Mouse (Mus musculus) embryonic fibroblast, embryonic 13.5 days (primary cell): ENCODE results near the gene Bcl7a. TPM values are rescaled to one million over a fixed set of nuclear protein-coding genes. Genes with fewer than 3 reads are reported as not detected.

ENCODE experiments used
- H3K27ac ChIP-seq: 2 replicates; pipeline ENCODE4 v1.5.1; 2012; ENCODE audit warnings: low read length, control low read depth, inconsistent platforms; ENCODE audit not compliant: insufficient read depth
- H3K4me1 ChIP-seq: 2 replicates; pipeline ENCODE4 v1.6.1; 2011; ENCODE audit warnings: low read length; ENCODE audit not compliant: control insufficient read depth, insufficient read depth
- H3K4me3 ChIP-seq: 2 replicates; pipeline ENCODE4 v1.5.1; 2011; ENCODE audit warnings: mild to moderate bottlenecking, control low read depth, low read length; ENCODE audit not compliant: insufficient read depth
- CTCF ChIP-seq: IDR thresholded peaks from 2 replicates; pipeline ENCODE4 v1.5.1; 2011; ENCODE audit warnings: mild to moderate bottlenecking, control low read depth, low read length, moderate library complexity, borderline replicate concordance; ENCODE audit not compliant: insufficient read depth
- POLR2A ChIP-seq: IDR thresholded peaks from 2 replicates; pipeline ENCODE4 v1.6.1; 2011; ENCODE audit warnings: low read depth, mild to moderate bottlenecking, control low read depth, low read length, moderate library complexity
- polyA plus RNA-seq: library from polyadenylated mRNA; stranded (reverse); fragments of >200 nt; gene quantifications from 2 replicates; pipeline ENCODE4 v1.2.4, GENCODE M21; 2011; ENCODE audit warnings: low read depth; ENCODE audit not compliant: missing spikeins, insufficient read length

Bcl7a gene
- polyA plus RNA-seq, 1 experiment, result 11.2 TPM

- TF ChIP-seq POLR2A (no peak), CTCF (no peak)
- Histone ChIP-seq H3K4me3 (no peak overlapping the region), H3K4me1 (no peaks in the 10 kb centered on the region), H3K27ac (no peak overlapping the region)
Measured at GRCm38 (mm10) chr5:123347985-123348384, 4.4 kb downstream of the Bcl7a start.

GRCm38 (mm10) chr5:123350386-123350785, 6.8 kb downstream of the Bcl7a start:
- Histone ChIP-seq H3K27ac (no peak overlapping the region), H3K4me1 (no peaks in the 10 kb centered on the region), H3K4me3 (no peak overlapping the region)
- TF ChIP-seq CTCF (no peak), POLR2A (no peak)

- TF ChIP-seq CTCF (no peak), POLR2A (no peak)
- Histone ChIP-seq H3K4me1 (no peaks in the 10 kb centered on the region), H3K27ac (no peak overlapping the region), H3K4me3 (no peak overlapping the region)
Measured at GRCm38 (mm10) chr5:123355918-123356317, 12.3 kb downstream of the Bcl7a start.

- Histone ChIP-seq H3K27ac (no peak overlapping the region), H3K4me3 (no peak overlapping the region), H3K4me1 (no peaks in the 10 kb centered on the region)
- TF ChIP-seq CTCF (no peak), POLR2A (no peak)
Measured at GRCm38 (mm10) chr5:123357253-123357652, 13.6 kb downstream of the Bcl7a start.

GRCm38 (mm10) chr5:123359431-123359830, 15.8 kb downstream of the Bcl7a start:
- Histone ChIP-seq H3K4me3 (no peak overlapping the region), H3K4me1 (no peaks in the 10 kb centered on the region), H3K27ac (no peak overlapping the region)
- TF ChIP-seq CTCF (no peak), POLR2A (no peak)

- H3K4me3 ChIP-seq, result no peak overlapping the region
- H3K27ac ChIP-seq, result no peak overlapping the region
- H3K4me1 ChIP-seq, result no peaks in the 10 kb centered on the region
- TF ChIP-seq CTCF (no peak), POLR2A (no peak)
Measured at GRCm38 (mm10) chr5:123362911-123363310, 19.3 kb downstream of the Bcl7a start.

- TF ChIP-seq POLR2A, result no peak
- no peak for TF ChIP-seq CTCF
- Histone ChIP-seq H3K27ac (no peak overlapping the region), H3K4me3 (no peak overlapping the region), H3K4me1 (no peaks in the 10 kb centered on the region)
Measured at GRCm38 (mm10) chr5:123364302-123364971, 20.8 kb downstream of the Bcl7a start.

GRCm38 (mm10) chr5:123368869-123369488, 25.3 kb downstream of the Bcl7a start:
- H3K4me3 ChIP-seq, result no peak overlapping the region
- TF ChIP-seq CTCF (peak; percentile 86), POLR2A (no peak)
- H3K27ac ChIP-seq, result no peak overlapping the region
- H3K4me1 ChIP-seq, result no peaks in the 10 kb centered on the region

- TF ChIP-seq POLR2A (no peak), CTCF (no peak)
- Histone ChIP-seq H3K4me3 (no peak overlapping the region), H3K4me1 (no peaks in the 10 kb centered on the region)
Measured at GRCm38 (mm10) chr5:123370049-123370448, 26.4 kb downstream of the Bcl7a start.

GRCm38 (mm10) chr5:123375262-123375661, 31.6 kb downstream of the Bcl7a start:
- Histone ChIP-seq H3K4me3 (no peak overlapping the region), H3K4me1 (no peaks in the 10 kb centered on the region), H3K27ac (no peak overlapping the region)
- TF ChIP-seq CTCF (no peak), POLR2A (no peak)

More at GRCm38 (mm10) chr5:123370049-123370448, 26.4 kb downstream of the Bcl7a start:
- no peak overlapping the region for H3K27ac ChIP-seq

- no peak for TF ChIP-seq POLR2A
- no peak overlapping the region for H3K27ac ChIP-seq
- H3K4me1 ChIP-seq, result no peaks in the 10 kb centered on the region
- H3K4me3 ChIP-seq, result no peak overlapping the region
Measured at GRCm38 (mm10) chr5:123375793-123376452, 32.3 kb downstream of the Bcl7a start.
